Mouse (Mus musculus) kidney, postnatal 36 days (tissue): ENCODE measurements around the gene Hnrnpc.

Source experiments
- DNase-seq, 2 experiments: peaks; one replicate each; pipeline ENCODE4 v3.0.0; 2021 to 2022; ENCODE audit warnings: mixed read lengths in 2 of 2

The Hnrnpc gene

DNA sequence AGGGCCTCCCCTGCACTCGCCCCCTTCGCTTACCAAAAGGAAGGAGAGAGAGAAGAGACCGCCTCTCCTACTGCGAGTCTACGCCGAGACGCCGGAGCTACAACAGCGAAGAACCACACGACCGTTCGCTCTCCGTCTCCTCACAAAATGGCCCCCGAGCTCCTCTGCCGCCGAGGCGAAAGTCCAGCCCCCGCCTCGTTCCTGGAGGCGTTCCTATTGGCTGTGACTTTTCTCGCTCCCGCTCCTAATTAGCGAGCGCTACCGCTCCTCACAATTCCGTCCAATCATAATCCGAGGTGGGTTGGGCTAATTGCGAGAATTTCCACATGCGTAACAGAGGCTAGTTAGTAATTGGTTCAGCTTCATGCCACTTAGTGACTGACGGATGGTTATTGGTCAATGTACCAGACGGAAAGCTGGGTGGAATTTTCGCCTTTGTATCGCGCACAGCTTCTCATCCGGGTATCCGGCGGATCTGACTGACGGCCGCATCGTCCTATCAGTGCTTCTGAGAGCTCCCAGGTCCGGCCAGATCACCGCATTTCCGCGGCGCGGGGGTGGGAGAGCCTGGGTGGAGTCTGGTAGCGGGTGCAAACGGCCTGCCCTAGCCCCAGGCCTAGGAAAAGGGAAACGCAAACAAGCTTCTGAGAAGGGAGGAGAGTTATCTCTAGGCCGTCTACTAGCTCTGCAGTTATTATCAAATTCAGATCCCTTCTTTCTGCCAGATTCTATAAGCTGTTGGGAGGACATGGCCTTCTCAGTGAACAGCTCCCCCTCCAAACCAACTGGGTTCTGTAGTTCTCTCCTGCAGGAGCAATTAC is at the start of gene Hnrnpc:
Gene Hnrnpc (minus strand): TSS at position 173 of the 821 bp plus-strand sequence.
- peak; percentile 100 for DNase-seq

DNA sequence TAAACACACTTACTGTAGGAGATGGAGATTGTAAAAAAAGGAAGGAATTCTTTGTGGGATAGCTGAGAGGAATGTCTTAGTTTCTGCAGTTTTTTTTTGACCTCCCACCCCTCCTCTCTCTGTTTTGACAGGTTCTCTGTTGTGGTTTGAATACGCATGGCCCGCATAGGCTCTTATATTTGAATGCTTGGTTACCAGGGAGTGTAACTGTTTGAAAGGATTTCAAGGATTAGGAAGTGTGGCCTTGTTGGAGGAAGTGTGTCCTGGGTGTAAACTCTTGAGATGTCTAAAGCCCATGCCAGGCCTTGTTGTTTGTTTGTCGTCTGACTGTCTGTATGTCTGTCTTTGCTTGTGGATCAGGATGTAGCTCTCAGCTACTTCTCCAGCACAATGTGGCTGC is 48.8 kb upstream of the Hnrnpc start:
- no peak for DNase-seq

DNA sequence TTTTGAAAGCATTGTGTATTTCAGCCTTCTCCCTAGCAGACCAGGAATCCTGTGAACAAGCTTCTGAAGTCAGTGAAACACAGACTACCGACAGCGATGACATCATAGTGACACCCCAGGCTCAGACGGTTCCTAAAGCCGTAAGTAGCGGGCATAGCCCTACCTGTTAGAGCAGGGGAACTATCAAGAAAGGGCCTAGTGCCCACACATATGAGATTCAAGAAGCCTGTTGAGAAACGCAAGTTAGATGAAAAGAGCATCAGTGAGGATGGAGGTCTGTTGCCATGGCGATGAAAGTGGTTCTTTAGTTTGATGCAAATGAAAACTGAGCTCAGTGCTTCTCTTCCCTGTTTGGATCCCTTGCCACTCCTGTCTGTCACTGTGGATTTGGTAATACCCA is 48.4 kb upstream of the Hnrnpc start:
- DNase-seq, result no peak

DNA sequence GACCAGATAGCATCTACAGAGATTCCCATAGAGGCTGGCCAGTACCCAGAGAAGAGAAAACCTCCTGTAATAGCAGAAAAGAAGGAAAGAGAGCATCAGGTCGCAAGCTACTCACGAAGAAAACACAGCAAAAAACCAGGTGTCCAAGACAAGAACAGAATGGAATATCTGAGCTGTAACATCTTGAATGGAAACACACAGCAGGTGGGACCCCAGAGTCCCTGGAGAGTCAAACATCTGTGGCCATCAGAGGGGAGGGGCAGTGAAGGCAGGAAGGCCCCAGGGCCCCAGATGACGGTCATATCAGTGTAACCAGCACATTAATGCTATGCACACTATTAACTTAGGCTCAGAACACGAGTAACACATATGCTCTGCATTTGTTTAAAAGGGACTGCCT is 46.1 kb upstream of the Hnrnpc start:
- DNase-seq, result no peak

DNA sequence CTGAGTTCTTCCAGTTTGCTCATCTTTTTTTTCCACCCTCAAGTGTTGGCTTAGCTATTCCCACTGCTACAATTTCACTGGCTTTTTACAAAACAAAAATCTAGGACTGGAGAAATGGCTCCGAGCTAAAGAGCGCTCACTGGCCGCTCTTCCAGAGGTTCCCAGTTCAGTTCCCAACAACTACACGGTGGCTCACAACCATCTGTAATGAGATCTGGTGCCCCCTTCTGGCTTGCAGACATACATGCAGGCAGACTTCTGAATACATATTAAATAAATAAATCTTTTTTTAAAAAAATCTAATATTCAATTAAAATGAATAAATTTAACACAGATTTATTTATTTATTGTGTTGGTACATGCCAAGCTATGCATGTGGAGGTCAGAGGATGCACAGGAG is 42.7 kb upstream of the Hnrnpc start:
- DNase-seq, result peak in 1 of 2 experiments; percentile 55

DNA sequence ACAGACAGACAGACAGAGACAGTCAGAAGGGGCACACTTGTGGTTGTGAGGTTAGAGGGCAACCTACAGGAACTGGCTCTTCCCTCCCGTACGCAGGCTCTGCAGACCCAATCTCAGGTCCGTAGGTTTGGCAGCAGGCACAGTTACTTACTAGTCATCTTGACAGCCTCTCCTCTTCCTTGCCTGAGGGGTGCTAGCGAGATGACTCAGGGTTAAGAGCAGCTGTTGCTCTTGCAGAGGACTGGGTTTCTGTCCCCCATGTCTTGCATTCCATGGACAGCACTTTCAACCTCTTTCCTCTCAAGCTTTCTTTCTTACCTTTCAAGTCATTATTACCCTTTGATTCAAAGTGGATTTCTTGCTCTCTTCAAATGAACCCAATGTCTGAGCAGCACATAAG is 40.3 kb upstream of the Hnrnpc start:
- DNase-seq, result no peak

DNA sequence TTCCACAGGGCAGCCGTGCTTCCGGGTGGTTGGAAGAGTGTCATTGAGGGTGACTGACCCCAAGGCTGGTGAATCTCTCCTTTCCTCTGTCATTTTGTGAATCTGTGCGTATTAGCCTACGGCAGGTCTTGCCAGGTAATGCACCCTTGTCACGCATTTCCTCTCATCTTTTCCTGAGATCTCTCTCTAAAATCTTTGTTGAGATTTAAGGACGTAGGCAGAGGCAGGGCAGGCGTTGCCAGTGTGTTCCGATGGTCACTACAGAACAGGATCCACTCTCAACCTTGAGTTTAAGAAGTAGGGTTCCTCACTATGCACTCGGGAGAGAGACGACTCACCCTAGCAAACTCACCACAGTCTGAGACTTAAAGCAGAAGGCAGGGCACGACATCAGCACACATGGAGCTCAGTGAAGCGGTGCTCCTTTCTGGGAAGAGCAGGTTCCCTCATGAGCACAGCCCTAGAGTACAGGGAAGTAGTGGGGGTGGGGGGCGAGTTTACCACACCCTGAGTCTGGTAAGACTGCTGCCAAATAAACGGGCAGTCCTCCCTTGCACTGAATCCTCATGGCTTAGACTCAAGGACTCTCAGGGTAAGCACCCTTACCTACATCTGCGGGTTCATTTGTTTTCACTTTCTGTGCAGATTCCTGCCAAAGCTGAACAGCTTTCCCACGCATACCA is 37.8 kb upstream of the Hnrnpc start:
- no peak for DNase-seq

DNA sequence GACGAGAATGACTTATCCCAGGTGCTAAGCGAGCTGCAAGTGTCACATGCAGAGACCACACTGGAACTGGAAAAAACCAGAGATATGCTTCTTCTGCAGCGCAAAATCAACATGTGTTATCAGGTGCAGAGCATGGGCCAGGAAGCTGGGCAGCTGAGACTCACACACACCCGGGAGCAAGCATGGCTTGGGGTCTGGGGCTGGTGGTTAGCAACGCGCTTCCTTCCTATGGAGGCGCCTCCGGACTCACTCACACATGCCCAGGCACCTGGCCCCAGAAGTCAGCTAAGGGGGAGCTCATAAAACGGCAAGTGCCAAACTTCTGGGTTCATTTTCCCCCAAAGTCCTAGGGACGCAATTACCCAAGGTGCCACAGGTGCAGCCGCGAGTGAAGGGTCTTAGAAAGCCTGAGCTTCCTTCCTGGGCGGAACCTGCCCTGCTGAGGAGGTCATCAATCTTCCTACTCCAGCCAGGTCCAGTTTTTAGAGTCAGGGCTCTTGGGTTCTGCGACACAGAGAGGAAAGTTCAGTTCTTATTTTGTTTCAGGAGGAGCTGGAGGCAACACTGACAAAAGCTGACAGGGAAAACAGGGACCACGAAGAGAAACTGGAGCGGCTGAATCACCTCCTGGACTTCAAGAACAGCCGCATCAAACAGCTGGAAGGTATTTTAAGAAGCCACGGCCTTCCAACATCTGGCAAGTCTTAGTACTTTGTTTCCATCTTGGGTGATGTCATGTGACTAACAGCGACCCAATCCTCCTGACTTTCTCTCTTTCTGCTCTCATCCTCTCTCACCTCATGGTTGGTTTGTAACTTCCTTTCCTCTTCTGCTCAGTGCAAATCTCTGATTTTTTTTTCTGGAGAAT is 37.0 kb upstream of the Hnrnpc start:
- DNase-seq, result no peak

DNA sequence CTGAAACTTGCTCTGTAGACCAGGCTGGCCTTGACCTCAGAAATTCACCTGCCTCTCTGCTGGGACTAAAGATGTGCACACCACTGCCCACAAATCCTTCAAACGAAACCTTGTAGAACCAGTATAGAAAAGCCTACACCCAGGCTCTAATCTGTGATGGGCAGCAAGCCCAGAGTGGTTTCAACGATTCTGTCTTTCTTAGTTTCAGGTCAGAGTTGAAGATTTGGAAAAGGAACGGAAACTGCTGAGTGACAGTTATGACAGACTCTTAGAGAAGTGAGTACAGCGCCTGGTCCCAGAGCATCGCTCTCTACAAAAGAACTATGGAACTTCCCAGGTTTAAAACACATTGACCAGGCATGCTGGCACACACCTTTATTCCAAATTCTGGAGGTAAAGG is 29.8 kb upstream of the Hnrnpc start:
- no peak for DNase-seq

DNA sequence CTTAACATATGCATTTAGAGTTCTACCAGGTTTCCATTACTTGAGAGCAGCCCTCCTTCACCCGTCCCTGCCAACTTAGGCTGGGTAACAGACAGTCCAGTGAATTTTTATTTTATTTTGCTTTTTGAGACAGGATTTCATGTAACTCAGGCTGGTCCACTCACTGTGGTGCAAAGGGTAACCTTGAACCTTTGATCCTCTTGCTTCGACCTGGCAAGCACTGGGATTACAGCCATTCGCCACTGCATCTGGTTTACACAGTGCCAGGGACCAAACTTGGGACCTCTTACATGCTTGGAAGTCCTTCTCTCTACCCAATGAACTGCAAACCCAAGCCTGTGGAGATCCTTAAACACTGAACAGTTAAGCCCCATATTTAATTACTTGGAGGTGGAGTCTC is 20.8 kb upstream of the Hnrnpc start:
- no peak for DNase-seq

DNA sequence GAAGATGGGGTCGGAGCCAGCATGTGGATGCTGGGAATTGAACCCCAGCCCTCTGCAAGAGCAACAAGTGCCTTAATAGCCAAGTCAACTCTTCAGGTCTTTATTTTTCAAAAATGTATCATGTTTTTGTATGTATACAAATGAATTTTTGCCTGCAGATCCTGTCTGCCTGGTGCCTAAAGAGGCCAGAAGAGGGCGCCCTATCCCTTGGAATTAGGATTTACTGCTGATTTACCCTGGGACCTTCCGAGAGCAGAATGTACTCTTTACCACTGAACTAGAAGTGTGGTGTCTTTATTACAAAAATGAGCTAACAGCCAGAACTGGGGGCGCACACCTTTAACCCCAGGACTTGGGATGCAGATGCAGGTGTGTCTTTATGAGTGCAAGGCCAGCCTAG is 20.1 kb upstream of the Hnrnpc start:
- DNase-seq, result peak; percentile 74 to 88

DNA sequence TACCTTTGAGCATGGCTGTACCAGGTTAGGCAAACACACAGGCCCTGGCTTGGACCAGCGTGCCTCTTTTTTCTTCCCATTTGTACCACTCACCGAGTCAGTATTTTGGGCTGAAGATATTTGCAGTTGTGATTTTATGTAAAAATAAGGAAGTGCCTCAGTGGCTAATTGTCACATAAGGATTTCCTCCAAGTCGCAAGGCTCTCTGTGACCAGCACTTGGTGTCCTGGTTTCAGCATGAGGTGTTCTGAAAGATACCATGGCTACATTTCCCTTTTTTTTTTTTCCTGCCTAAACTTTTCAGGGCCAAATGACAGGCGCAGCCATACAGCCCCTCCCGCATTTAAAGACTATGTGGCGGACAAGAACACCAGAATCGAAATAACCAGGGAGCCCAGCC is 16.3 kb upstream of the Hnrnpc start:
- DNase-seq, result no peak

DNA sequence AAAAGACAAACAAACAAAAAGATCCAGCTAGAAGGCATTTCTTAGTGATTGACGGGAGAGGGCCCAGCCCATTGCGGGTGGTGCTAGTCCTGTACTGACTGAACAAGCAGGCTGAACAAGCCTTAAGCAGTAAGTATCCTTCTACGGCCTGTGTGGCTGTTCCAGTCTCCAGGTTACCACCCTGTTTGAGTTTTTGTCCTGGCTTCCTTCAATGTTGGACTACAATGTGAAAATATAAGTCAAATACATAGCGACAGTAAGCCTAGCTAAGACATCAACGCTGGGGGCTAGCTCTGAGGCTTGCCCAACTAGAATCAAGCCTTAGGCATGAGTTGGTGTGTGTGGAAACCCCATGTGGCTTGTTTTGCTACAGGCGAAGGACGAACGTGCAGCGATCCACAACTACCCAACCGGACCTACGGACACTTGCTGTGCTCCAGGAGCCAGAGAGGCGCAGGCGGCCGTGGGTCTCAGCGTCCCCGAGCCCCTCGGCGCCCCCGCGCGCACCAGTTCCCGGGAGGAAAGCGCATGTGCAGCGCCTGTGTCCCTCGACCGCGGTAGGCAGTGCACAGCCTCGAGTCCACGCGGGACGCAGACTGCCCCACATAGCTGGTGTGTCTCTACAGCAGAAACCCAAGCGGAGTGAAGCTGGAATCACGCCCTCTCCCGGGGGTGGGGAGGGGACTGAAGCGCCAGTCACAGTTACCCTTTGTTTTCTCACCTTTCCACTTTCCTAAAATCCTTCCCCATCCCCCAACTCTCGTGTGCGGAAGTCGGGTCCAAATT is 15.2 kb upstream of the Hnrnpc start:
- DNase-seq, result peak; percentile 55 to 81

DNA sequence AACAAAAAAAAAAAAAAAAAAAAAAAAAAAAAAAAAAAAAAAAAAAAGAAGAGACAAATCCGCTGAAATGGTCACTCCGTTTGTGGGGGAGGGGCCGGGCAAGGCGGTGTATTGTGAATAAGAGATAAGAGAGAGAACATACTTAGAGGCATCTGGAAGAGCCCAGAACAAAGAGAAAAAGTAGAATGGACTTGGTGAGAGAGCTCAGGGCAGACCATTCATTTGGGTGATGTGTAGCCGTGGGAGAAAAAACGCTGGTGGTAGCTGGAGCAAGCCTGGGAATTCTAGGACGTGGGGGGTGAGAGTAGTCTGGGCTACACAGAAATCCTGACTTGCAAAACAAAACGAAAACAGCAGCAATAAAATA is 14.6 kb upstream of the Hnrnpc start:
- DNase-seq, result peak in 1 of 2 experiments; percentile 32

DNA sequence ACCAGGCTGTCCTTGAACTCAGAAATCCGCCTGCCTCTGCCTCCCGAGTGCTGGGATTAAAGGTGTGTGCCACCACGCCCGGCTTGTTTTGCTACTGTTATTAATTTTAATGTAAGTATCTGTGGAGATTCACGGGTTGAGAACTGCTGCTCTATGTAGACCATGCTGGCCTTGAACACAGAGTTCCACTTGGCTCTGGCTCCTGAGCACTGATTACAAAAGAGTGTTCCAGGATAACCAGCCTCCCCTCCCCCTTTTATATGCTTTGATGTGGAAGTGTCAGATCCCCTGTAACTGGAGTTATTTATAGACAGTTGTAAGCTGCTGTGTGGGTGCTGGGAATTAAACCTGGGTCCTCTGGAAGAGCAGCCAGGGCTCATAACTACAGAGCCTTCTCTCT is 13.4 kb upstream of the Hnrnpc start:
- DNase-seq, result no peak

DNA sequence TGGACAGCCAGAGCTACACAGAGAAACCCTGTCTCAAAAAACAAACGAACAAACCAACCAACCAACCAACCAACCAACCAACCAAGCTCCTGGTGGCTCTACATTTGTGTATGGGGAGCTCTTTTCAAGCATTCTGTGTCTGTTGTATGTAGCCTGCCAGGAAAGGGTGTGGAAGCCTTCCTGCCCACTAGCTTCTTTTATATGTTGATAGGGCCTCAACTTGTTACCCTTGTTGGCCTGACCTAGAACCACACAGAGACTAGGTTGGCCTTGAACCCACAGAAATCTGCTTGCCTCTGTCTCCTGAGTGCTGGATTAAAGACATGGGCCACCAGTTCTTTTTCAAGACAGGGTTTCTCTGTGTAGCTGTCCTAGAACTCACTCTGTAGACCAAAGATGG is 10.3 kb upstream of the Hnrnpc start:
- DNase-seq, result no peak

DNA sequence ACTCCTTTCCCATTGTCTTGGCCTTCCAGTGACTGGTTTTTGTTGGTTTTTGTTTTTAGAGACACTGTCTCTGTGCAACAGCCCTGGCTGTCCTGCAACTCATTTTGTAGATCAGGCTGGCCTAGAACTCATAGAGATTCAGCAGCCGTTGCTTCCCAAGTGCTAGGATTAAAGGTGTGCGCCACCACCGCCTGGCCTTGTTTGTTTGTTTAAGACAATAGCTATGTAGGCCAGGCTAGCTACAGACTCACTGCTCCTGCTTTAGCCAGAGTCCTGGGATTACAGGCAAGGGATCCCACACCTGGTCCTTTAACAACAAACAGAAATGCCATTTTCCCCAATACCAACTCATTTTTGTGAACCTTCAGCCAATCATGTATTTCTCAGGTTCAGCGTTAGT is 6.5 kb upstream of the Hnrnpc start, which contains the start of gene Rpgrip1:
Gene Rpgrip1 (plus strand): TSS at position 359 of the 400 bp plus-strand sequence.
- no peak for DNase-seq

DNA sequence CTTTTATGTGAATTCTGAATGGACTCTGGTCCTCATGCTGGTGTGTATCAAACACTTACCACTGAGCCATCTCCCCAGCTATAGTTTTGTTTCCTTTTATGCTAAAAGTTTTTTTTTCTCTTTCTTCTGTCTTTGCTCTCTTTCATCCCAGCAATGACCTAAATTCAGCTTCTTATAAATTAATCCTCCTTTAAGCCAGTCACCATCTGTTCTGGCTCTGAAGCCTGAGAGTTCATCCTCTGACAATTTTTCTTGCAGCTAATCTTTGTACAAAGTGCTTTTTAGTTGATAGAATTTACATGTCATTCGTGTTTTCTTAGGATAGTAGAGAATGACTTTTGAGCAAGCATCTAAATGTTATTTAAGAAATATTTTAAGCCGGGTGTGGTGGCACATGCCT is 4.2 kb upstream of the Hnrnpc start:
- DNase-seq, result no peak

DNA sequence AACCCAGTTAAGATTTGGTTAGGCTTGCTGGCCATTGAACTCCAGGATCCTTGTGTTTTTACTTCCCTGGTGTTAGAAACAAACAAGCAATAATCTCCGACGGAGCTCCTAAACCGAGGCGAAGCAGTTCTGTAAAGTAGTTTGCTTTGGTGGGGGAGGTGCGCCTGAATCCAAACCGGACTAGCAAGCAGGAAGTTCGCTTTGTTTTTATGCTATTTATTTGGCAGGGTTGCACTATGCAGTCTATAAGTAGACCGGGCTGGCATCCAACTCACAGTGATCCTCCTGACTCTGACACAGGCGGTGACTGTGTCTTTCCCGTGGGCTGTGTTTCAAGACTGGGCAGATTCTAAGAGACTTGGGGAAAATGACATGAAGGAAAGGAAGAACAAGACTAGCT is 2.9 kb upstream of the Hnrnpc start:
- DNase-seq, result peak; percentile 44 to 64

DNA sequence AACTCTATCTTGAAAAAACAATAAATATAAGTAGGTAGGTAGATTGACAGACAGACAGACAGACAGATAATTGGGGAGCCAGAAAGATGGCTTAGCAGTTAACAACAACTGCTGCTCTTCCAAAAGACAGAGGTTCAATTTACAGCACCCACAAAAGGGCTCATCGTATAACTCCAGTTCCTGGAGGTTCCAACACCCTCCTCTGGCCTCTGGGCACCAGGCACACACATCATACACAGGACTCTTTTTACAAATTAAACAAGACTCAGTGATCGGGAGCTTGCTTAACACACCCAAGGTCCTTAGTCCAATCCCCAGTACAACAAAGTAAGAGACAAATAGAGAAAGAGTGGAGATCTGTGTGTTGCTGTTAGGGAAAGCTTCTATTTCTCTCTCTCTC is 1.5 kb upstream of the Hnrnpc start:
- no peak for DNase-seq

DNA sequence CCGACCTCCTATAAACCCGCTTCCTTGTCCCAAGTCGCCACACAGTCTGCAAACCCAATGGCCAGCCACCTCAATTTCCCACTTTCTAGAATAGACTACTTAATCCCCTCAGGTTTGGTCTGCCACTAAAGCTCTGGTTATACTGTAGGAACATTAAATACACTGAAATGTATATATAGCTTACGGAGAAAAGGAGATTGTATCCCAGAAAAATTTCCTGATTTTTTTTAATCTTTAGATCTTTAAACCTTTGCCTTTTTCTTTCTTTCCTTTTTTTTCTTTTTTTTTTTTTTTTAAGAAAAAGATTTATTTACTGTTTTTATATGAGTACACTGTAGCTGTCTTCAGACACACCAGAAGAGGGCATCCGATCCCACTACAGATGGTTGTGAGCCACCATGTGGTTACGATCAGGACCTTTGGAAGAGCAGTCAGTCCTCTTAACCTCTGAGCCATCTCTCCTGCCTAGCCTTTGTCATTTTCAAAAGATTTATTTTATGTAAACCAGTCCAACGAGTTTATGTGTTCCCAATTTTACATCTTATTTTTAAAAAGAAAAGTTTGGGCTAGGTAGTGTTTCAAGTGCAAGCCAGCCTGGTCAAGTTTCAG is 953 bp upstream of the Hnrnpc start:
- DNase-seq, result no peak

DNA sequence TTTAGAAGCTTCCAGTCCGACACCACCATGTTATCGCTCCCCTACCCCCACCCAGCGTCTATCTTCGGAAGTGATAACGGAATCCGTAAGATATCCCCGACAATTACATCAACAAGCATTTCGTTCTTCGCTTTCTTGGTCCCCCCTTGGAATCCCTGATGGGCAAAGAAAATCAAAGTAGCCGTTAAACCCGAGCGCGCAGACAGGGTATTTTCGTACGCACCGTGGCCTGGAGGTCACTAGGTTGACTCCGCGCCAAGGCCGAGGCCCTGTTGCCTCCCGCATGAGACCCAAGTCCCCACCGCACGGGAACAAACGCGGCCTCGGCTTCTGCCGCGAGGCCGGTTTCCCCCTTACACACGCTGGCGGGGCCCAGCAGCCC is 363 bp downstream of the Hnrnpc start:
- peak in 1 of 2 experiments; percentile 42 for DNase-seq
